Mouse (Mus musculus): ENCODE results near the gene Slirp.

GRCm38 (mm10) chr12:87423700-87424099, 20.0 kb upstream of the Slirp start:
- TF ChIP-seq CTCF (IDR thresholded peaks at IDR 0.05; ENCODE audit: low read depth) (no peak), EP300 (IDR thresholded peaks at IDR 0.05; ENCODE audit: low read depth) (no peak)

Measured in heart, postnatal 0 days (tissue).